Mouse (Mus musculus) common myeloid progenitor, adult 5-6 weeks (primary cell): ENCODE measurements at regions not wholly inside any gene's neighbourhood (a gene's known extent, or its start where the extent isn't known, plus 50 kb on each side); places are given as distances from the start of the nearest gene placed in this dataset.

Experiments used
- ATAC-seq: replicated peaks from 2 replicates; pipeline ENCODE4 v1.8.0; 2016; ENCODE audit warnings: low read depth, mild to moderate bottlenecking, moderate TSS enrichment, inconsistent platforms; ENCODE audit not compliant: poor library complexity, severe bottlenecking

- ATAC-seq, result no peak
Observed at GRCm38 (mm10) chr13:51010736-51011135, 89.9 kb upstream of the Spin1 start.

- ATAC-seq, result no peak
Observed at GRCm38 (mm10) chr13:51016209-51016608, 84.5 kb upstream of the Spin1 start.

- no peak for ATAC-seq
Observed at GRCm38 (mm10) chr13:51016956-51017703, 83.5 kb upstream of the Spin1 start.

GRCm38 (mm10) chr13:51017727-51018321, 82.9 kb upstream of the Spin1 start:
- ATAC-seq, result no peak

- no peak for ATAC-seq
Observed at GRCm38 (mm10) chr13:51018366-51018765, 82.3 kb upstream of the Spin1 start.

- ATAC-seq, result no peak
Observed at GRCm38 (mm10) chr13:51022401-51023250, 78.1 kb upstream of the Spin1 start.

GRCm38 (mm10) chr13:51023271-51023670, 77.4 kb upstream of the Spin1 start:
- no peak for ATAC-seq

GRCm38 (mm10) chr13:51026311-51026918, 74.3 kb upstream of the Spin1 start:
- ATAC-seq, result no peak

GRCm38 (mm10) chr13:51037850-51038450, 62.7 kb upstream of the Spin1 start:
- ATAC-seq, result no peak

- ATAC-seq, result no peak
Observed at GRCm38 (mm10) chr13:51038955-51039354, 61.7 kb upstream of the Spin1 start.

- no peak for ATAC-seq
Observed at GRCm38 (mm10) chr13:51041121-51041520, 59.6 kb upstream of the Spin1 start.

GRCm38 (mm10) chr13:51042881-51043402, 57.7 kb upstream of the Spin1 start:
- no peak for ATAC-seq
